16 mouse cellular contexts compared by ENCODE assay signal in the genomic region with DNA sequence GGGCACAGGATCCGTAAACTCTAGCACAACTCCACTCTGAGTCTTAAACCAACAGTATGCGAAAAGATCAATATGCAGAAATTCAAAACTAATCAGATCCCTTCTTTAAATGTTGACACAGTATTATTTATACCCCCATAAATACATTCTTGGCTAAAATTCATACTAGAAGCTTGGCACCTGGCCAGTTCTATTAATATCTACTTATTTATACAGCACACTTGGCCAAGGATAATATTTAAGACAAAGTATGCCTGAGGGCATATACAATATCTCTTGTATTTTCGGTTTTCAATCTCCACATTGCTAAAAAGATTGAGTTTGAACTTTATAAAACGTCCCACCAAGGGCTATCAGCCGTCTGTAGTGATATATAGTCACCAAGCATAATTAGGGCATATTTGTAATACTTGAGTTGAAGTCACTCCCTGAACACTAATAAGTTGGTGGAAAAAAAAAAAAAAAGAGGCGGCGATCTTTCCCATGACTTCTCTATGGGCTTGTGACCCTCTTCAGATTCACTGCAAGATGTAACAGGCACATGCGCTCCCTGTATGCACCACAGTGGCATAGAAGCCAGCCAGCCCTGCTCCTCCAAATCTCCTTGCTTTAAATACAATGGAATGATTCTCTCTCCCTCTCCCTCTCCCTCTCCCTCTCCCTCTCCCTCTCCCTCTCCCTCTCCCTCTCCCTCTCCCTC. TPM values are rescaled to one million over a fixed set of nuclear protein-coding genes. Genes with fewer than 3 reads are reported as not detected.
DNase-seq lines count a peak whose midpoint lies in the region; ATAC-seq and TF ChIP-seq lines count a peak whose summit lies in the region.
"Had no signal": no experiment of that assay in that cellular context is flagged by ENCODE, and none has a peak within 500 bp of the region (broad histone marks: within the 10 kb centered on the region; RNA-seq: fewer than 3 reads in every experiment).

No protein-coding gene starts in this region.

- no peak overlapping the region for H3K4me3 ChIP-seq in hindbrain, embryonic 12.5 days
- no peak overlapping the region for H3K4me3 ChIP-seq in hindbrain, embryonic 11.5 days (ENCODE audit: low read depth, low read length)
- no peak overlapping the region for H3K4me3 ChIP-seq in lung, postnatal 0 days (ENCODE audit: low read depth, low read length)
- H3K4me3 ChIP-seq in hindbrain, postnatal 0 days (ENCODE audit: low read length), result no peak overlapping the region
- 0 out of 2 replicates have a peak overlapping the region, but pooled peaks have one; percentile 8 for H3K4me3 ChIP-seq in stomach, embryonic 16.5 days (replicated peaks; ENCODE audit: low read length)
- H3K4me3 ChIP-seq in liver, embryonic 12.5 days, result no peak overlapping the region
- H3K4me3 ChIP-seq: midbrain, embryonic 10.5 days had no signal

- peaks cover 8% of the 10 kb centered on the region; the same call in 1 of the 2 replicates for H3K27me3 ChIP-seq in hindbrain, embryonic 12.5 days
- no peaks in the 10 kb centered on the region for H3K27me3 ChIP-seq in hindbrain, embryonic 11.5 days (ENCODE audit: control insufficient read depth, insufficient read depth, low read length)
- H3K27me3 ChIP-seq in lung, postnatal 0 days (replicated peaks; ENCODE audit: insufficient read depth, low read length), result no peaks in the 10 kb centered on the region
- no peaks in the 10 kb centered on the region for H3K27me3 ChIP-seq in hindbrain, postnatal 0 days (ENCODE audit: insufficient read depth, low read length)
- H3K27me3 ChIP-seq in stomach, embryonic 16.5 days (ENCODE audit: control insufficient read depth, insufficient read depth, low read length), result no peaks in the 10 kb centered on the region
- H3K27me3 ChIP-seq in liver, embryonic 12.5 days (replicated peaks), result peaks cover 45% of the 10 kb centered on the region
- H3K27me3 ChIP-seq: CH12.LX had no signal

- TF ChIP-seq CTCF in lung, postnatal 0 days (IDR thresholded peaks at IDR 0.05), result no peak
- TF ChIP-seq CTCF in hindbrain, postnatal 0 days (IDR thresholded peaks at IDR 0.05; ENCODE audit: low read depth), result no peak

- H3K9ac ChIP-seq in hindbrain, embryonic 12.5 days, result no peak overlapping the region
- no peak overlapping the region for H3K9ac ChIP-seq in hindbrain, embryonic 11.5 days (ENCODE audit: low read depth, low read length)
- no peak overlapping the region for H3K9ac ChIP-seq in lung, postnatal 0 days (replicated peaks; ENCODE audit: low read depth)
- H3K9ac ChIP-seq in hindbrain, postnatal 0 days (replicated peaks; ENCODE audit: low read length), result no peak overlapping the region
- H3K9ac ChIP-seq in stomach, embryonic 16.5 days (ENCODE audit: low read length), result no peak overlapping the region
- no peak overlapping the region for H3K9ac ChIP-seq in liver, embryonic 12.5 days
- H3K9ac ChIP-seq: liver, postnatal 0 days had no signal

- 77% methylated on average over 8 of the region's 8 CpGs for WGBS in hindbrain, embryonic 12.5 days
- 80% methylated on average over 8 of the region's 8 CpGs for WGBS in hindbrain, embryonic 11.5 days
- WGBS in lung, postnatal 0 days, result 16% methylated on average over 8 of the region's 8 CpGs
- WGBS in hindbrain, postnatal 0 days, result 64% methylated on average over 8 of the region's 8 CpGs
- 14% methylated on average over 8 of the region's 8 CpGs for WGBS in stomach, embryonic 16.5 days
- 63% methylated on average over 8 of the region's 8 CpGs for WGBS in liver, embryonic 12.5 days (ENCODE audit: insufficient replicate concordance)

- H3K4me2 ChIP-seq in hindbrain, embryonic 12.5 days (replicated peaks), result 0 out of 2 replicates have a peak overlapping the region, but pooled peaks have one; percentile 4
- H3K4me2 ChIP-seq in hindbrain, embryonic 11.5 days (replicated peaks; ENCODE audit: low read depth, low read length), result no peak overlapping the region
- H3K4me2 ChIP-seq in lung, postnatal 0 days (replicated peaks; ENCODE audit: low read depth, low read length), result peak overlapping the region; percentile 14; the same call in 1 of the 2 replicates
- H3K4me2 ChIP-seq in hindbrain, postnatal 0 days (ENCODE audit: low read depth, low read length), result peak overlapping the region; percentile 34
- peak overlapping the region; percentile 27 for H3K4me2 ChIP-seq in stomach, embryonic 16.5 days (ENCODE audit: low read depth, low read length)
- no peak overlapping the region for H3K4me2 ChIP-seq in liver, embryonic 12.5 days

- TF ChIP-seq EP300 in lung, postnatal 0 days (IDR thresholded peaks at IDR 0.05), result peak; percentile 49; the same call in 1 of the 2 replicates

- no peaks in the 10 kb centered on the region for H3K36me3 ChIP-seq in hindbrain, embryonic 12.5 days
- no peaks in the 10 kb centered on the region for H3K36me3 ChIP-seq in hindbrain, embryonic 11.5 days (ENCODE audit: control insufficient read depth, insufficient read depth, low read length)
- H3K36me3 ChIP-seq in lung, postnatal 0 days (ENCODE audit: insufficient read depth, low read length), result no peaks in the 10 kb centered on the region
- H3K36me3 ChIP-seq in hindbrain, postnatal 0 days (ENCODE audit: insufficient read depth, low read length), result no peaks in the 10 kb centered on the region
- H3K36me3 ChIP-seq in stomach, embryonic 16.5 days (ENCODE audit: control insufficient read depth, insufficient read depth, low read length), result no peaks in the 10 kb centered on the region
- H3K36me3 ChIP-seq in liver, embryonic 12.5 days, result no peaks in the 10 kb centered on the region
- H3K36me3 ChIP-seq: midbrain, embryonic 10.5 days had no signal

- no peak overlapping the region for H3K27ac ChIP-seq in hindbrain, embryonic 12.5 days
- no peak overlapping the region for H3K27ac ChIP-seq in hindbrain, embryonic 11.5 days (ENCODE audit: low read depth, low read length)
- H3K27ac ChIP-seq in lung, postnatal 0 days (ENCODE audit: low read length), result no peak overlapping the region
- no peak overlapping the region for H3K27ac ChIP-seq in hindbrain, postnatal 0 days
- no peak overlapping the region; the same call in 1 of the 2 replicates for H3K27ac ChIP-seq in stomach, embryonic 16.5 days (ENCODE audit: low read length)
- no peak overlapping the region for H3K27ac ChIP-seq in liver, embryonic 12.5 days
- H3K27ac ChIP-seq: midbrain, embryonic 10.5 days had no signal

- H3K4me1 ChIP-seq in hindbrain, embryonic 12.5 days, result peaks cover 22% of the 10 kb centered on the region
- H3K4me1 ChIP-seq in hindbrain, embryonic 11.5 days (replicated peaks; ENCODE audit: control insufficient read depth, insufficient read depth, low read length), result no peaks in the 10 kb centered on the region
- H3K4me1 ChIP-seq in lung, postnatal 0 days (ENCODE audit: insufficient read depth, low read depth, low read length), result peaks cover 10% of the 10 kb centered on the region; the same call in 1 of the 2 replicates
- no peaks in the 10 kb centered on the region for H3K4me1 ChIP-seq in hindbrain, postnatal 0 days (ENCODE audit: insufficient read depth, low read length)
- H3K4me1 ChIP-seq in stomach, embryonic 16.5 days (ENCODE audit: control insufficient read depth, insufficient read depth, low read length), result peaks cover 16% of the 10 kb centered on the region
- H3K4me1 ChIP-seq in liver, embryonic 12.5 days, result peaks cover 19% of the 10 kb centered on the region

- no peak for DNase-seq in hindbrain, embryonic 11.5 days (ENCODE audit: low spot score)
- DNase-seq in lung, postnatal 0 days (ENCODE audit: low spot score), result peak; percentile 56
- DNase-seq in lung, adult 18-20 months, result no peak
- DNase-seq in hindbrain, postnatal 0 days (ENCODE audit: low spot score), result peak; percentile 23
- DNase-seq in urinary bladder, postnatal 36 days (ENCODE audit: low spot score in 2 of 2), result no peak
- DNase-seq: adrenal gland, adult 2 months; cerebellum, postnatal 25 days; gastrocnemius, postnatal 36 days; kidney, adult 11 months; liver, postnatal 0 days; thymus, adult 18-20 months had no signal

- H3K9me3 ChIP-seq in hindbrain, embryonic 12.5 days (replicated peaks), result no peaks in the 10 kb centered on the region
- no peaks in the 10 kb centered on the region for H3K9me3 ChIP-seq in hindbrain, embryonic 11.5 days (ENCODE audit: control insufficient read depth, low read length)
- no peaks in the 10 kb centered on the region for H3K9me3 ChIP-seq in lung, postnatal 0 days (ENCODE audit: low read length)
- no peaks in the 10 kb centered on the region for H3K9me3 ChIP-seq in hindbrain, postnatal 0 days (ENCODE audit: low read length)
- no peaks in the 10 kb centered on the region for H3K9me3 ChIP-seq in stomach, embryonic 16.5 days (replicated peaks; ENCODE audit: control insufficient read depth, low read length)
- H3K9me3 ChIP-seq in liver, embryonic 12.5 days (replicated peaks), result no peaks in the 10 kb centered on the region
- H3K9me3 ChIP-seq: midbrain, embryonic 10.5 days had no signal

- no peak for ATAC-seq in hindbrain, embryonic 12.5 days (ENCODE audit: low FRiP score)
- no peak for ATAC-seq in hindbrain, embryonic 11.5 days (ENCODE audit: low FRiP score)
- no peak for ATAC-seq in lung, postnatal 0 days
- no peak for ATAC-seq in hindbrain, postnatal 0 days
- no peak for ATAC-seq in stomach, embryonic 16.5 days (ENCODE audit: insufficient read depth, low FRiP score)
- no peak for ATAC-seq in liver, embryonic 12.5 days
- ATAC-seq: liver, postnatal 0 days had no signal

RNA-seq across cellular contexts. Expression of gene Tgfb2, which starts 4.4 kb away (rescaled TPM):
- polyA plus RNA-seq in hindbrain, embryonic 12.5 days (2016; fragmentation: Nextera tagmentation; extraction: Ambion mirVana), result 45.8 and 48.4 TPM in 2 replicates
- 23.9 and 24.7 TPM in 2 replicates for polyA plus RNA-seq in hindbrain, embryonic 11.5 days (2014; fragmentation: Nextera tagmentation; extraction: Ambion mirVana)
- polyA plus RNA-seq in lung, postnatal 0 days (2015; fragmentation: Nextera tagmentation; extraction: Ambion mirVana), result 49.7 and 58.2 TPM in 2 replicates
- total RNA-seq in hindbrain, postnatal 0 days (2014; rRNA removed), result 12.2 and 13.1 TPM in 2 replicates
- 30.6 TPM in 2 replicates for polyA plus RNA-seq in hindbrain, postnatal 0 days (2015; fragmentation: Nextera tagmentation; extraction: Ambion mirVana)
- 24.3 and 24.5 TPM in 2 replicates for polyA plus RNA-seq in stomach, embryonic 16.5 days (2015; fragmentation: Nextera tagmentation; extraction: Ambion mirVana)
- polyA plus RNA-seq in liver, embryonic 12.5 days (2016; fragmentation: Nextera tagmentation; extraction: Ambion mirVana), result 4.1 and 6.7 TPM in 2 replicates

RNA-seq across cellular contexts. Expression of gene Rrp15, which starts 47.8 kb away (rescaled TPM):
- polyA plus RNA-seq in hindbrain, embryonic 12.5 days (2016; fragmentation: Nextera tagmentation; extraction: Ambion mirVana), result 41.3 and 44.0 TPM in 2 replicates
- 63.1 and 70.8 TPM in 2 replicates for polyA plus RNA-seq in hindbrain, embryonic 11.5 days (2014; fragmentation: Nextera tagmentation; extraction: Ambion mirVana)
- 21.8 and 21.9 TPM in 2 replicates for polyA plus RNA-seq in lung, postnatal 0 days (2015; fragmentation: Nextera tagmentation; extraction: Ambion mirVana)
- 5.4 and 10.4 TPM in 2 replicates for total RNA-seq in hindbrain, postnatal 0 days (2014; rRNA removed)
- 22.8 and 27.4 TPM in 2 replicates for polyA plus RNA-seq in hindbrain, postnatal 0 days (2015; fragmentation: Nextera tagmentation; extraction: Ambion mirVana)
- 51.1 and 53.7 TPM in 2 replicates for polyA plus RNA-seq in stomach, embryonic 16.5 days (2015; fragmentation: Nextera tagmentation; extraction: Ambion mirVana)
- polyA plus RNA-seq in liver, embryonic 12.5 days (2016; fragmentation: Nextera tagmentation; extraction: Ambion mirVana), result 63.0 and 68.5 TPM in 2 replicates

Comparison
In these comparisons a context has a peak if more than half of its experiments do, and no peak if none do; other contexts are left out.
1. H3K4me2 ChIP-seq: peak in hindbrain, embryonic 12.5 days (single experiment), lung, postnatal 0 days (single experiment), hindbrain, postnatal 0 days (single experiment) and stomach, embryonic 16.5 days (single experiment); none in hindbrain, embryonic 11.5 days (single experiment) and liver, embryonic 12.5 days (single experiment).
2. DNase-seq: peak in lung, postnatal 0 days (single experiment) and hindbrain, postnatal 0 days (single experiment); none in hindbrain, embryonic 11.5 days (single experiment), lung, adult 18-20 months (0 of 2) and urinary bladder, postnatal 36 days (0 of 2).